Mouse (Mus musculus): ENCODE results near the gene Gm12355. TPM values are rescaled to one million over a fixed set of nuclear protein-coding genes. Genes with fewer than 3 reads are reported as not detected.
"Not testable (repeated sequence)": the region's sequence is repeated elsewhere in the genome, so short reads cannot be mapped to it uniquely, and the experiment has no call there.

Gene Gm12355
- polyA plus RNA-seq, 2 experiments, result 0.19 to 0.47 TPM

DNA sequence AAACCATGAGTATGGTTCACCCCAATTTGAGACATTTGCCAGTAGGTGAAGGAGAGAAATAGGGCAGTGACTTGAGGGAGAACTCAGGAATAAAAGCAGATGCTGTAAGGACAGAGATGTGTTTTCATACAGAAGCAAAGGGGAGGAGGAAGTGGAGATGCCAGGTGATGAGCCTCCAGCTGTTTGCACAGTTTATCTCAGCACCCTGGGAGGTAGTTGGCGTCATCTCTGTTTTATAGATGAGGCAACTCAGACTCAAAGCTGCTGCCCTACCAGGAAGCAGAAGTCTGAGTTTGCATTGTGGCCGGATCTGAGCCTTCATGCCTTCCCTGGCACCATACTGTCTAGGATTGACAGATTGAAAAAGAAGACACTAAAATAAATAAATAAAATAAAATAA, 43.5 kb upstream of the Gm12355 start:
- 23% methylated on average over 2 of the region's 2 CpGs for WGBS (ENCODE audit: insufficient replicate concordance)
- Histone ChIP-seq H3K9me3 (ENCODE audit: control insufficient read depth, low read length) (no peaks in the 10 kb centered on the region), H3K4me2 (ENCODE audit: low read depth) (no peak overlapping the region), H3K4me1 (replicated peaks; ENCODE audit: control insufficient read depth in 2 of 2, insufficient read depth in 2 of 2, low read length in 1 of 2) (peaks cover 5 to 19% of the 10 kb centered on the region in 2 experiments; a peak in 3 of 4 replicates), H3K4me3 (ENCODE audit: insufficient read depth in 1 of 2, low read depth in 2 of 2, low read length in 2 of 2) (no peak overlapping the region), H3K36me3 (replicated peaks; ENCODE audit: control insufficient read depth, insufficient read depth, low read depth) (no peaks in the 10 kb centered on the region), H3K9ac (replicated peaks) (no peak overlapping the region), H3K27me3 (ENCODE audit: control insufficient read depth, insufficient read depth, low read length) (peaks cover 3% of the 10 kb centered on the region), H3K27ac (no peak overlapping the region)
- TF ChIP-seq EP300 (IDR thresholded peaks at IDR 0.05; ENCODE audit: low read depth), result no peak
- no peak for TF ChIP-seq CTCF (IDR thresholded peaks at IDR 0.05; ENCODE audit: low read depth)
- no peak for ATAC-seq (ENCODE audit: insufficient read depth)
- DNase-seq (ENCODE audit: low read depth in 3 of 3, low spot score in 3 of 3), result no peak

DNA sequence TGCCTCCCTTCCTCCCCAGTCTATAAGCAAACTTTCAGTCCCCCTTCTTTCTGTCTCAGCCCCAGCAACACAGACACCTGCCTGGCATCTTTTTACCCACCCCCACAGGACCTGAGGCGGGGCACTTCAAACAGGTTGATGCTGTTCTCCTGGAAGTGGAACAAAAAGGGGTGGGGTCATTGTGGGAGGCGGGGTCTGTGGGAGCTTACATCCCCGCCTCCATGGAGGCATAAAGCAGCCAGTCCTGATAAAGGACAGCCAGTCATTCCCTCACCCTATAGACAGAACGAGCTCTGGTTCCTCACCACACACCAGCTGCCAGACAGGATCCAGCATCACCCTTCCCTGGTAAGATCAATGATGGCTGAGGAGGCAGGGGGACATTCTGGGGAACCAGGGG, 38.6 kb upstream of the Gm12355 start, which contains the start of gene Gsdma:
Gene Gsdma (plus strand): TSS at position 261 of the 400 bp plus-strand sequence.
- H3K9ac ChIP-seq (replicated peaks), result no peak within 1 kb of the TSS
- no peak within 1 kb of the TSS for H3K4me3 ChIP-seq (ENCODE audit: insufficient read depth in 1 of 2, low read depth in 2 of 2, low read length in 2 of 2)
- no peak within 1 kb of the TSS for H3K4me2 ChIP-seq (ENCODE audit: low read depth)
- H3K36me3 ChIP-seq (replicated peaks; ENCODE audit: control insufficient read depth, insufficient read depth, low read depth), result no peaks in the 10 kb centered on the region
- no peak for ATAC-seq (ENCODE audit: insufficient read depth)
- H3K27me3 ChIP-seq (ENCODE audit: control insufficient read depth, insufficient read depth, low read length), result peaks cover 3% of the 10 kb centered on the region
- no peak for TF ChIP-seq EP300 (IDR thresholded peaks at IDR 0.05; ENCODE audit: low read depth)
- no peak for TF ChIP-seq CTCF (IDR thresholded peaks at IDR 0.05; ENCODE audit: low read depth)
- no peak within 1 kb of the TSS for H3K27ac ChIP-seq
- DNase-seq (ENCODE audit: low read depth in 3 of 3, low spot score in 3 of 3), result no peak
- 21% methylated on average over 4 of the region's 4 CpGs for WGBS (ENCODE audit: insufficient replicate concordance)
- H3K9me3 ChIP-seq (ENCODE audit: control insufficient read depth, low read length), result no peaks in the 10 kb centered on the region
- no peaks in the 10 kb centered on the region for H3K4me1 ChIP-seq (replicated peaks; ENCODE audit: control insufficient read depth in 2 of 2, insufficient read depth in 2 of 2, low read length in 1 of 2)

DNA sequence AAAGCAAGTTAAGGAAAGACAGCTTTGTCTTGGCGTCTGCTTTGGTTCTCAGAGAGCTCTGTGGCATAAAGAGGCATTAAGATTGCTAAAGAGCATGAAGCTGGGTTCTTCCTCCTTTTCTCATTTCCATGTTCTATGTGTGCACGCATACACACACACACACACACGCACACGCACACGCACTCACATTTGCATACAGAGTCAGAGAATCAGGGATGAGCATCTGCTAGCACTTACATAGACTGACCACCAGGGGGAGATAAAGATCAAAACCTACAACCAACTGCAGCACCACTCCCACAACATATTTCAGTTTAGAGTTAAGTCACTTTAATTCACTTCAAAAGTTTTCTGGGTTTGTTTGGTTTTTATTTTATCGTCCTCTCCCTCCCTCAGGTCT, 35.1 kb upstream of the Gm12355 start:
- H3K27me3 ChIP-seq (ENCODE audit: control insufficient read depth, insufficient read depth, low read length), result no peaks in the 10 kb centered on the region
- 8% methylated on average over 6 of the region's 6 CpGs for WGBS (ENCODE audit: insufficient replicate concordance)
- ATAC-seq (ENCODE audit: insufficient read depth) (no peak), DNase-seq (ENCODE audit: low read depth in 3 of 3, low spot score in 3 of 3) (peak; percentile 26 to 47 (median 30))
- H3K4me3 ChIP-seq (ENCODE audit: insufficient read depth in 1 of 2, low read depth in 2 of 2, low read length in 2 of 2), result no peak overlapping the region
- no peak overlapping the region for H3K4me2 ChIP-seq (ENCODE audit: low read depth)
- H3K9me3 ChIP-seq (ENCODE audit: control insufficient read depth, low read length), result no peaks in the 10 kb centered on the region
- no peak overlapping the region for H3K9ac ChIP-seq (replicated peaks)
- H3K36me3 ChIP-seq (replicated peaks; ENCODE audit: control insufficient read depth, insufficient read depth, low read depth), result no peaks in the 10 kb centered on the region
- H3K27ac ChIP-seq, result no peak overlapping the region
- TF ChIP-seq EP300 (IDR thresholded peaks at IDR 0.05; ENCODE audit: low read depth) (no peak), CTCF (IDR thresholded peaks at IDR 0.05; ENCODE audit: low read depth) (peak; percentile 89)
- no peaks in the 10 kb centered on the region for H3K4me1 ChIP-seq (replicated peaks; ENCODE audit: control insufficient read depth in 2 of 2, insufficient read depth in 2 of 2, low read length in 1 of 2)

DNA sequence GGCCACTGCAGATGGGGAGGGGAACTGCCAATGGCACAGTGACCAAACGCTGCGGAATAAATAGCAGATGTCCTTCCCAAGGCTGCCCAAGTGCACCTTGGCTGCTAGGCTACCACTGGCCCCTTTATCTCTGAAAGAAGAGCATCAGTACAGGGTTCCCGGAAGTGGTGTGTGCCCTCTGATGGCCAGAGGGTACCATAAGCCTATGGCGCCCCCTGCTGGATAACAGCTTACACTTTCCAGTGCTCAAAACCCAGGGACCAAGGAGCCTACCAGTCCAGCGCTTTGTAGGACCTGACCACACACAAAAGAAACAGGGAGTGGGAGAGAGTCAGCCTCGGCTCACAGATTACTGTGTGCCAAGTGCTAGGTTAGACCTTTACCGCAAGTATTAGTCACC, 29.6 kb upstream of the Gm12355 start:
- H3K36me3 ChIP-seq (replicated peaks; ENCODE audit: control insufficient read depth, insufficient read depth, low read depth); H3K9ac ChIP-seq (replicated peaks); H3K4me1 ChIP-seq (replicated peaks; ENCODE audit: control insufficient read depth in 2 of 2, insufficient read depth in 2 of 2, low read length in 1 of 2); H3K27ac ChIP-seq; ATAC-seq (ENCODE audit: insufficient read depth); H3K27me3 ChIP-seq (ENCODE audit: control insufficient read depth, insufficient read depth, low read length); H3K4me2 ChIP-seq (ENCODE audit: low read depth); H3K9me3 ChIP-seq (ENCODE audit: control insufficient read depth, low read length); H3K4me3 ChIP-seq (ENCODE audit: insufficient read depth in 1 of 2, low read depth in 2 of 2, low read length in 2 of 2): not testable (repeated sequence)
- peak; percentile 83 for TF ChIP-seq CTCF (IDR thresholded peaks at IDR 0.05; ENCODE audit: low read depth)
- 6% methylated on average over 7 of the region's 7 CpGs for WGBS (ENCODE audit: insufficient replicate concordance)
- DNase-seq (ENCODE audit: low read depth in 3 of 3, low spot score in 3 of 3), result peak in 2 of 3 experiments; percentile 22 to 24

DNA sequence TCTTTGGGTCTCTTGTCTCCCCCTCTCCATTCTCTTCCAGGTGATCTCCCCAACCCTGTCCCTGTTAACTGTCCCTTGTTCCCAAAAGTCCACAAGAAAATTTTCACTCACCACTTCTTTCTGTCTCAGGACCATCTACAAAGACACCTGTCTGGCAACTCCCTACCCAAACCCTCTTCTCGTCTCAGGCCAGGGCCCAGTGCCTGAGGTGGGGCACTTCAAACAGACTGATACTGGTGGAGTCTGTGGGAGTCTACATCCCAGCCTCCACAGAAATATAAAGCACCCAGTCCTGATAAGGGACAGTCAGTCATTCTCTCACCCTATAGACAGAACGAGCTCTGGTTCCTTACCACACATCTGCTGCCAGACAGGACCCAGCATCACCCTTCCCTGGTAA, 21.0 kb upstream of the Gm12355 start, which contains the start of gene Gsdma2:
Gene Gsdma2 (plus strand): TSS at position 301 of the 400 bp plus-strand sequence.
- Histone ChIP-seq H3K4me2 (ENCODE audit: low read depth) (no peak within 1 kb of the TSS), H3K9ac (replicated peaks) (no peak within 1 kb of the TSS), H3K27ac (no peak within 1 kb of the TSS), H3K4me1 (replicated peaks; ENCODE audit: control insufficient read depth in 2 of 2, insufficient read depth in 2 of 2, low read length in 1 of 2) (no peaks in the 10 kb centered on the region), H3K27me3 (ENCODE audit: control insufficient read depth, insufficient read depth, low read length) (no peaks in the 10 kb centered on the region), H3K9me3 (ENCODE audit: control insufficient read depth, low read length) (no peaks in the 10 kb centered on the region), H3K4me3 (ENCODE audit: insufficient read depth in 1 of 2, low read depth in 2 of 2, low read length in 2 of 2) (no peak within 1 kb of the TSS), H3K36me3 (replicated peaks; ENCODE audit: control insufficient read depth, insufficient read depth, low read depth) (no peaks in the 10 kb centered on the region)
- ATAC-seq (ENCODE audit: insufficient read depth) (no peak), DNase-seq (ENCODE audit: low read depth in 3 of 3, low spot score in 3 of 3) (no peak)
- WGBS (ENCODE audit: insufficient replicate concordance), result 18% methylated on average over 2 of the region's 2 CpGs
- TF ChIP-seq EP300 (IDR thresholded peaks at IDR 0.05; ENCODE audit: low read depth), result no peak
